Mouse (Mus musculus) layer of hippocampus, adult 18-20 months (tissue): ENCODE measurements at regions not wholly inside any gene's neighbourhood (a gene's known extent, or its start where the extent isn't known, plus 50 kb on each side); places are given as distances from the start of the nearest gene placed in this dataset.
A peak's percentile ranks its signal among the peaks of the same experiment; 100 is the strongest.

ENCODE experiments used
- DNase-seq, 2 experiments: peaks; one replicate each; pipeline ENCODE4 v3.0.0; 2022; ENCODE audit warnings: low spot score in 2 of 2

DNA sequence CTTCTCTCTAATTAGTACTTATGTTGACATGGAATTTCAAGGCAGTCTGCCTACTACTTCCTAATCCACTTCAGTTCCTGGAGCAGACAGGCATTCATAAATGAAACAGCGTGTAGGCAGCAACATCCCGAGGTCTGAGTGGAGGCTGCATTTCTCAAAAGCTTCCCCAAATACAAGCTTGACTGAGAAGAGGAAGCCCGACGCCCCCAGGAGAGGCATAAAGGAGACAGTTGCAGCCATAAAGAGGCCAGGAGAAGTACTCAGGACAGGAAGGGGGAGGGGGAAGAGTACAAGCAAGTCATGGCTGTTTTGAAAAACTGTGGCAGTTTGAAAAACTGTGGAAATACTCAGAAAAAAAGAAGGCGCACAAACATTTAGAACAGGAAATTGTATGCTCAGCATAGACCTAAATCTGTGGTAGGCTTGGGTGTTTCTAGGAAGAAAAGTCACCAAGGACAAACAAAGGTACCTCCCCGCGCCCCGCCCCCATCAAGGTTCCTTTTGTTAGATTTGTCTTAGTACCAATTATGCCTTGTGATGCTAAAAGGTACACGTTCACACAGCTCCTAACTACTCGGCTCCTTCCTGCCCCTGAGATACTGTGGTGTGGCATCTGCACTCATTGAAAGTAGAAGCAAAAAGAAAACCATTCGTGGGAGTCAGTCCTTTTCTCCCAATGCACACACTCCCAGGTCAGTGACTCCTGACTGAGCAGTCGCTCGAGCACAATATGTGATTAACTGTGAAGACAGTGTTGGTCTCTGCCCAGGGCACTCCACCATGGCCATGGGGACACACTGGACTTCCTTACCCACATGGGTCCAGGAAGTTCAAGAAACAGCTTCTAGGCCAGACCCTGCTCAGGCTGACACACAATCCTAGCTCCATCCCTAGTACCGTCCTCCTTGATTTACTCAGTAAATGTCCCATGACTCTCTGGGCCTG, 89.7 kb upstream of the Intu start:
- no peak for DNase-seq

DNA sequence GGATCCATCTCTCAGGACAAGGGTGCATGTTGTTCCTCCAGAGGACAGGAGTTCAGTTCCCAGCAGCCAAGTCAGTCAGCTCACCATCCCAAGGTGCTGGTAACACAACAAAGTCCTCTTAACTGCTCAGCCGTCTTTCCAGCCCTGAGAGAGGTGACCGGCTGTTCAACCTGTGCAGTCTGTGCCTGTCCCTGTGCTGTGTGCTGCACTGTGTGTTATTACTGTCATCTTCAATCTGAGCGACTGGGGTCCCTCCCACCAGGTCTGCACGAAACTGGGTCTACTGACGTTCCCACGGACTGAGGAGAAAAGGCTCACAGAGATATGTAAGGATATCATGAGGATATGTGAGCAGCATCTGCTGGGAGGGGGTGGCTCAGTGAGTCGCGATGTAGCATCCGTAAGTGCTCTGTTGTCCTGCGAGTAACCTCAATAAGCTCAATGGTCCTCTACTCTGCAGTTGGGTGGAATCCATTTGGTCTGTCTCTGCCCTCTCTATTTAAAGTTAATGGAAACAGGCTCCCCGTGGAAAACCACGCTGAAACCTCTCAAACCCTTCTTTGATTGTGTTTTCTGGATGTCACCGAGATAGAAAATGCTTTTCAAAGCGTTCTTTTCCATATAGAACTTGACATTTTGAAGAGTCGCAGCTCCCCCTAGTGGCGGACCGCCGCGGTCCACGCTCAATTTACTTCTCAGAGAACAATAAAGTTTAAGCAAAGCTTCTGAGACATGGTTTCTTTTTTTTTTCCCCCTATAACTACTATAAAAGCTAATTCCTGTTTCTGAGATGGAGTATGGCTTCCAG, 87.1 kb upstream of the Intu start:
- peak; percentile 54 to 84 for DNase-seq

DNA sequence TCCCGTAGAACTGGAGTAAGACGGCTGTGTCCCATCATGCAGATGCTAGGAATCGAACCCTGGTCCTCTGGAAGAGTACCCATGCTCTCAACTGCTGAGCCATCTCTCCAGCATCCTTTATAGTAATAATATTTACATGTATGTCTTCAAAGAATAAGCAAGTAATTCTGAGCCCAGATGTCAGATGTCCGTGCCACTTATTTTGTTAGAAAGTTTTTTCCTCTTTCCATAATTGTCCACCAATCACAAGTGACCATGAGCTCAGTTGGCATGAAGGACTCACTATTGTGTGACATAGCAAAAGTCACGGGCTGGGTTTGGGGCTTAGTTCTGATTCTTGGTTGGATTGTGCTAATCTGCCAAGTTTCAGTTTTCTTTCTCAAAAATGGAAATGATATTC, 78.1 kb upstream of the Intu start:
- DNase-seq = no peak

DNA sequence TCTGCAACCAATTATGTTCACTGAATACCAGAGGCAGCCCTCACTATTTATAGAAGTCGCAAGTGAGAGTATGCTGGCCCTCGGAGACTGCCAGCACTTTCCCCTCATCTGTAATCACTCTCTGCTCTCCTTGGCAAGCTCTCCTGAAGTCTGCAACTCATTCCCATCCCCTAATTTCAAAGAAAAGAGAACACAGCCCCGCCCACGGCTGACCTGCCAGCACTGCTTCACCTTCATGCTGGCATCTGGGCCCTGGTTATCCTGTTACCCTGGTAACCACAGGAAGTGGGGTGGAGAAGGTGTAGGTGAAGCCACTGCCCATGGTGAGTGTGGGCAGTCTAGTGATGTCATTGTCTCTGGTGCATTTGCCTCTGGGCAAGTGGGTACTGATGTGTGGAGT, 77.5 kb upstream of the Intu start:
- no peak for DNase-seq

DNA sequence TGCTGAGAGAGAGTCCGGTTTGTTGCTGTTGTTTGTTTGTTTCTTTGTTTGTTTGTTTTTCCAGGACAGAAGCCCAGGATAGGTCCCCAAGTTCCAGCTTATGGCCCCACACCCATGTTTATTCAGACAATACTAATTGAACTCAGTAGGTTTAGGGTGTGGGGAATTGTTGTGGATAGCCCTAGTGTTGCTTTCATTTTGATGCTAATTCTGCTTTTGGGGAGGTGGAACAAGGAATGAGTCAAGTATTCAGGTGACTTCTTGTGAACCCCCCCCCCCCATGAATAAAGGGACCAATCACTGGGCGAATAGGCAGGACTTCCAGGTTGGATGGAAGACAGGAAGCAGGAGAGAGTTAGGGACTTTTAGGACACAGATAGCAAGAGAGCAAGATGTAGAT, 75.0 kb upstream of the Intu start:
- DNase-seq = no peak

DNA sequence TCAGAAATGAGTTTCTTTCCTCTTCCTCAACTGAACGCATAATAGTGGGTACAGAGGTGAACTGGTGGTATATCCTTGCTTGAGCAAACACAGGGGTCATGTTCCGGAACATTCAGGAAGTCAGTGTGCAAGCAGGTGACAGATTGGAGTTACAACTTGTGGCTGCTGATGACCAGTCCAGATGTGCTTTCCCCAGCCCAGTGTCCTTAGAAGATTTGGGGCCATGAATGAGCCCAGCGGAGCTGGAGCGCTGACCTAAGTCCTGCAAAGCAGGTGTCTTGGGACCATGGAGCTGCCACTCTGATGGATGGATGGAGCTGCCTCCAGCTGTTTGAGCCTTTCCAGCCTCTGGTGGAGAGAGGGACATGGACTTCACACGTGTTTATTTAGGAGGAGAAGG, 72.6 kb upstream of the Intu start:
- no peak for DNase-seq

DNA sequence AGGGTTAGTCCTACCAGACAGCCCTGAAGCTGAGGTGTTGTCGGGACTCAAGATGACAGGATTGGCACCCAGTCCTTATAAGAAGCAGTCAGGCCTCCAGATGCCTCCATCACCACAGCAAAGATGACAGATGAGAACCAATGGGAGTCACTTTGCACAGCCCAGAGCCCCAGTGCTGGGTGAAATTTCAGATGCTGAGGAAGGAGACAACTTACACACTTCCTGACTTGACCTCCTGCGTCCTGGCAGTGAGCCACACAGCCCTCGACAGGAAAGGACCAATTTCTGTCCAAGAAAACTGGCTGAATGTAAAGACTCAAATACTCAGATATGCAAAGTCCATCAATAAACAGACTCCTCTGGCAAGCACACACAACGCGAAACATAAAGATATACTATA, 67.6 kb upstream of the Intu start:
- DNase-seq = no peak

DNA sequence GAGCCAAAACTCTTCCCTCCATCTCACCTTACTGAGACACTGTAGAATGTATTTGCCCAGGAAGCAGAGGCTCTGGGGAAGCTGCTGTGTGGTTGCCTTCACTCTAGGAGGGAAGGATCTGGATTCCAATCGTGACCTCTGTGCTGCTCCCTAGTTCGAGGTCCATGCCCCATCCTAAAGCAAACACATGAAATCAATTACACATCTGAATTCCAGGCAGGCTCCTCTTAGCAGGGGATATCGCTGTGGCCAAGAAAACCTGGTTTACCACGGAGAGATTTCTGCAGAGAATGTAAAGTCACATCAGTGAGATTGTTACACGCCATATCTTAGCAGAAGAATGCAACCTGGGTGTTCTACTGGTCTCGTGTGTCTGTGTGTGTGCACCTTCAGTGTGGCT, 61.0 kb upstream of the Intu start:
- DNase-seq = no peak

DNA sequence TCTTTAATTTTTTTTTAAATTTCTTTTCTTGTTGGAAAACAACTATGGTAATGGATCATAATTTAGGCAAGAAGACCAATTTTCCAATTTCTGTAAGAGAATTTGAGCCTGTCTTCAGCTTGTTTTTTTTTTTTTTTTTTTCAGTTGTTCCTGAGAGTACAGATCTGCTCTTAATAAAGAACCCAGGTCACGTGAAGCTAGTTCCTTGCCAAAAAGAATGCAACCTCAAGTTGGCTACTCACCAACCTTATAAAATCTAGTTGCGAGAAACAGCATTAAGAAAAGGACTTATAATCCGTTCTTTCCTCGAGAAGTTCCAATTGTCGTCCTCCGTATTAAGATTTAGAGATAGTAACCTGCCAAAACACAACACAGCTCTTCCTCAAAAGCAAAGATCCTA, 58.3 kb upstream of the Intu start:
- no peak for DNase-seq

DNA sequence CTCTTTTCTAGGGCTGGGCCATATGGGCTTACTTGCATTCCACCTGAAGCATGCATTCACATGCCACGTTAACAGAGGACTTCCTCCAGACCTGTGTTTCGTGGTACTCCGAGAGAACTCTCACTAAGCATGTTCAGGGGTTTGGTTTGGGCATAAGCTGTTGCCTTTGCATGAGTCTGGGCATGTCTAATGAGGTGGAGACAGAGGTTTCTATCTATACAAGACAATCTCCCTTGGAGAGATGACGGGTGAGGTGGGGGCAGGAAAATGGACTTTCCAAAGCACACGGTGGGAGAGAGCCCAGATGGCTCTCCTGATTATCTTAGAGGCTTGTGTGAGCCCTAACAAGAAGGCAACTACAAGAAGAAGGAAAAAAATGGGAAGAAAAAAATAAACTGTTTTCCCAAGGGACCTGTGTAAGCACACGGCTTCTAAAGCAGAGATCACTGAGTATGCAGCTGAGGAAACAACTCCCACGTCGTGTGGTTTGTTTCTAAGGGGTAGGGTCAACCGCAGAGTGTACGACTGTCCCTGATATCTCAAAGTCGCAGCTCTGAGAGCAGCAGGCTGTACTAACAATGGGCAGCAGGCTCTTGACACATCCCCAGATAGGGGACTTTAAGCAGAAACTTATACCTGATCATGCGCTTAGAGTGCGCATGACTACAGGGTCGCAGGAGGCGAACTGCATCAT, 50.7 kb upstream of the Intu start:
- no peak for DNase-seq
